Mouse (Mus musculus): ENCODE measurements around the gene Mtf1. TPM values are rescaled to one million over a fixed set of nuclear protein-coding genes. Genes with fewer than 3 reads are reported as not detected.

Gene Mtf1
- polyA plus RNA-seq, 1 experiment from 2014 or later, result 9.9 TPM

GRCm38 (mm10) chr4:124790013-124790412 is 11.9 kb upstream of the Mtf1 start:
- Histone ChIP-seq H3K27me3 (ENCODE audit: control insufficient read depth, insufficient read depth, low read depth, low read length) (no peaks in the 10 kb centered on the region), H3K27ac (ENCODE audit: low read length) (no peak overlapping the region), H3K36me3 (ENCODE audit: control insufficient read depth, insufficient read depth, low read length) (peaks cover 37% of the 10 kb centered on the region), H3K9me3 (replicated peaks; ENCODE audit: control insufficient read depth, low read length, poor library complexity, severe bottlenecking) (no peaks in the 10 kb centered on the region), H3K9ac (ENCODE audit: low read depth, low read length) (no peak overlapping the region), H3K4me1 (ENCODE audit: control insufficient read depth, insufficient read depth, low read length) (no peaks in the 10 kb centered on the region), H3K4me2 (ENCODE audit: low read length) (no peak overlapping the region), H3K4me3 (ENCODE audit: low read depth, low read length) (no peak overlapping the region)
- no peak for ATAC-seq
- 90% methylated on average over 4 of the region's 4 CpGs for WGBS

GRCm38 (mm10) chr4:124792114-124792513 is 9.8 kb upstream of the Mtf1 start:
- ATAC-seq, result no peak
- Histone ChIP-seq H3K36me3 (ENCODE audit: control insufficient read depth, insufficient read depth, low read length) (peaks cover 40% of the 10 kb centered on the region), H3K4me3 (ENCODE audit: low read depth, low read length) (no peak overlapping the region), H3K27ac (ENCODE audit: low read length) (no peak overlapping the region), H3K4me1 (ENCODE audit: control insufficient read depth, insufficient read depth, low read length) (no peaks in the 10 kb centered on the region), H3K9ac (ENCODE audit: low read depth, low read length) (no peak overlapping the region), H3K27me3 (ENCODE audit: control insufficient read depth, insufficient read depth, low read depth, low read length) (no peaks in the 10 kb centered on the region), H3K9me3 (replicated peaks; ENCODE audit: control insufficient read depth, low read length, poor library complexity, severe bottlenecking) (no peaks in the 10 kb centered on the region), H3K4me2 (ENCODE audit: low read length) (no peak overlapping the region)
- WGBS, result 92% methylated on average over 8 of the region's 8 CpGs

GRCm38 (mm10) chr4:124796141-124796540 is 5.8 kb upstream of the Mtf1 start:
- Histone ChIP-seq H3K27ac (ENCODE audit: low read length) (no peak overlapping the region), H3K4me2 (ENCODE audit: low read length) (no peak overlapping the region), H3K4me1 (ENCODE audit: control insufficient read depth, insufficient read depth, low read length) (no peaks in the 10 kb centered on the region), H3K4me3 (ENCODE audit: low read depth, low read length) (no peak overlapping the region), H3K9ac (ENCODE audit: low read depth, low read length) (no peak overlapping the region), H3K27me3 (ENCODE audit: control insufficient read depth, insufficient read depth, low read depth, low read length) (no peaks in the 10 kb centered on the region), H3K36me3 (ENCODE audit: control insufficient read depth, insufficient read depth, low read length) (peaks cover 32% of the 10 kb centered on the region), H3K9me3 (replicated peaks; ENCODE audit: control insufficient read depth, low read length, poor library complexity, severe bottlenecking) (no peaks in the 10 kb centered on the region)
- 94% methylated on average over 8 of the region's 8 CpGs for WGBS
- ATAC-seq, result no peak

- Histone ChIP-seq H3K27ac (ENCODE audit: low read length) (no peak overlapping the region), H3K9ac (ENCODE audit: low read depth, low read length) (no peak overlapping the region), H3K4me3 (ENCODE audit: low read depth, low read length) (no peak overlapping the region), H3K4me2 (ENCODE audit: low read length) (no peak overlapping the region), H3K27me3 (ENCODE audit: control insufficient read depth, insufficient read depth, low read depth, low read length) (no peaks in the 10 kb centered on the region), H3K9me3 (replicated peaks; ENCODE audit: control insufficient read depth, low read length, poor library complexity, severe bottlenecking) (no peaks in the 10 kb centered on the region), H3K36me3 (ENCODE audit: control insufficient read depth, insufficient read depth, low read length) (peaks cover 32% of the 10 kb centered on the region), H3K4me1 (ENCODE audit: control insufficient read depth, insufficient read depth, low read length) (no peaks in the 10 kb centered on the region)
- ATAC-seq, result no peak
- WGBS, result 95% methylated on average over 2 of the region's 2 CpGs
These were observed 5.0 kb upstream of the Mtf1 start for GRCm38 (mm10) chr4:124796913-124797312.

GRCm38 (mm10) chr4:124802309-124803260 is 681 bp downstream of the Mtf1 start:
- no peaks in the 10 kb centered on the region for H3K9me3 ChIP-seq (replicated peaks; ENCODE audit: control insufficient read depth, low read length, poor library complexity, severe bottlenecking)
- H3K4me1 ChIP-seq (ENCODE audit: control insufficient read depth, insufficient read depth, low read length), result peaks cover 11% of the 10 kb centered on the region
- ATAC-seq, result peak; percentile 99
- H3K4me2 ChIP-seq (ENCODE audit: low read length), result peak overlapping the region; percentile 85
- H3K27ac ChIP-seq (ENCODE audit: low read length), result peak overlapping the region; percentile 95
- H3K27me3 ChIP-seq (ENCODE audit: control insufficient read depth, insufficient read depth, low read depth, low read length), result no peaks in the 10 kb centered on the region
- peak overlapping the region; percentile 90 for H3K9ac ChIP-seq (ENCODE audit: low read depth, low read length)
- 2% methylated on average over 46 of the region's 53 CpGs for WGBS
- peak overlapping the region; percentile 87 for H3K4me3 ChIP-seq (ENCODE audit: low read depth, low read length)
- peaks cover 13% of the 10 kb centered on the region; the same call in 1 of the 2 replicates for H3K36me3 ChIP-seq (ENCODE audit: control insufficient read depth, insufficient read depth, low read length)

- H3K27me3 ChIP-seq (ENCODE audit: control insufficient read depth, insufficient read depth, low read depth, low read length), result no peaks in the 10 kb centered on the region
- H3K4me1 ChIP-seq (ENCODE audit: control insufficient read depth, insufficient read depth, low read length), result peaks cover 14% of the 10 kb centered on the region
- H3K9me3 ChIP-seq (replicated peaks; ENCODE audit: control insufficient read depth, low read length, poor library complexity, severe bottlenecking), result no peaks in the 10 kb centered on the region
- peaks cover 8% of the 10 kb centered on the region for H3K36me3 ChIP-seq (ENCODE audit: control insufficient read depth, insufficient read depth, low read length)
- H3K9ac ChIP-seq (ENCODE audit: low read depth, low read length), result no peak overlapping the region
- no peak for ATAC-seq
- no peak overlapping the region for H3K27ac ChIP-seq (ENCODE audit: low read length)
- WGBS, result 86% methylated on average over 6 of the region's 6 CpGs
- peak overlapping the region; percentile 85 for H3K4me2 ChIP-seq (ENCODE audit: low read length)
- H3K4me3 ChIP-seq (ENCODE audit: low read depth, low read length), result peak overlapping the region; percentile 87
These were observed 1.5 kb downstream of the Mtf1 start for GRCm38 (mm10) chr4:124803406-124803805.

- Histone ChIP-seq H3K4me3 (ENCODE audit: low read depth, low read length) (no peak overlapping the region), H3K9ac (ENCODE audit: low read depth, low read length) (no peak overlapping the region), H3K9me3 (replicated peaks; ENCODE audit: control insufficient read depth, low read length, poor library complexity, severe bottlenecking) (no peaks in the 10 kb centered on the region), H3K27me3 (ENCODE audit: control insufficient read depth, insufficient read depth, low read depth, low read length) (no peaks in the 10 kb centered on the region), H3K36me3 (ENCODE audit: control insufficient read depth, insufficient read depth, low read length) (peaks cover 7% of the 10 kb centered on the region), H3K4me2 (ENCODE audit: low read length) (no peak overlapping the region), H3K27ac (ENCODE audit: low read length) (no peak overlapping the region), H3K4me1 (ENCODE audit: control insufficient read depth, insufficient read depth, low read length) (peaks cover 9% of the 10 kb centered on the region)
- ATAC-seq, result no peak
- 89% methylated on average over 5 of the region's 5 CpGs for WGBS
These were observed 6.6 kb downstream of the Mtf1 start for GRCm38 (mm10) chr4:124808511-124808910.

GRCm38 (mm10) chr4:124809136-124809883 is 7.4 kb downstream of the Mtf1 start:
- no peak for ATAC-seq
- Histone ChIP-seq H3K9ac (ENCODE audit: low read depth, low read length) (no peak overlapping the region), H3K27me3 (ENCODE audit: control insufficient read depth, insufficient read depth, low read depth, low read length) (no peaks in the 10 kb centered on the region), H3K9me3 (replicated peaks; ENCODE audit: control insufficient read depth, low read length, poor library complexity, severe bottlenecking) (no peaks in the 10 kb centered on the region), H3K4me3 (ENCODE audit: low read depth, low read length) (no peak overlapping the region), H3K4me2 (ENCODE audit: low read length) (no peak overlapping the region), H3K36me3 (ENCODE audit: control insufficient read depth, insufficient read depth, low read length) (peaks cover 7% of the 10 kb centered on the region), H3K4me1 (ENCODE audit: control insufficient read depth, insufficient read depth, low read length) (peaks cover 7% of the 10 kb centered on the region), H3K27ac (ENCODE audit: low read length) (no peak overlapping the region)
- WGBS, result 93% methylated on average over 9 of the region's 9 CpGs

- Histone ChIP-seq H3K9ac (ENCODE audit: low read depth, low read length) (no peak overlapping the region), H3K9me3 (replicated peaks; ENCODE audit: control insufficient read depth, low read length, poor library complexity, severe bottlenecking) (no peaks in the 10 kb centered on the region), H3K27me3 (ENCODE audit: control insufficient read depth, insufficient read depth, low read depth, low read length) (no peaks in the 10 kb centered on the region), H3K4me2 (ENCODE audit: low read length) (no peak overlapping the region), H3K27ac (ENCODE audit: low read length) (no peak overlapping the region), H3K36me3 (ENCODE audit: control insufficient read depth, insufficient read depth, low read length) (peaks cover 4% of the 10 kb centered on the region), H3K4me1 (ENCODE audit: control insufficient read depth, insufficient read depth, low read length) (peaks cover 7% of the 10 kb centered on the region), H3K4me3 (ENCODE audit: low read depth, low read length) (no peak overlapping the region)
- no peak for ATAC-seq
- WGBS, result 90% methylated on average over 7 of the region's 7 CpGs
These were observed 8.2 kb downstream of the Mtf1 start for GRCm38 (mm10) chr4:124810056-124810455.

Data from midbrain, embryonic 16.5 days (tissue).